Mouse (Mus musculus) hindbrain, postnatal 0 days (tissue): ENCODE measurements around the gene Pabpc1l. TPM values are rescaled to one million over a fixed set of nuclear protein-coding genes. Genes with fewer than 3 reads are reported as not detected.
"Not testable (repeated sequence)": the region's sequence is repeated elsewhere in the genome, so short reads cannot be mapped to it uniquely, and the experiment has no call there.

Source experiments
- ATAC-seq: fragments of 200-750 bp; cut with Nextera tagmentation; 2 replicates; pipeline ENCODE4 v1.8.0; 2017; ENCODE audit warnings: mild to moderate bottlenecking, moderate TSS enrichment, moderate library complexity
- DNase-seq: peaks from one replicate; pipeline ENCODE4 v3.0.0-alpha.2; 2015; ENCODE audit warnings: low spot score
- H3K27ac ChIP-seq: fragments of 300-500 bp; sonication (generic); 2 replicates; pipeline ENCODE4 v1.5.1; 2014; ENCODE audit warnings: mild to moderate bottlenecking
- H3K27me3 ChIP-seq: fragments of 300-500 bp; sonication (generic); 2 replicates; pipeline ENCODE4 v1.6.1; 2014; ENCODE audit warnings: low read length, mixed read lengths; ENCODE audit not compliant: insufficient read depth
- H3K36me3 ChIP-seq: fragments of 300-500 bp; sonication (generic); 2 replicates; pipeline ENCODE4 v1.6.1; 2014; ENCODE audit warnings: low read length, mixed read lengths; ENCODE audit not compliant: insufficient read depth
- H3K4me1 ChIP-seq: fragments of 300-500 bp; sonication (generic); 2 replicates; pipeline ENCODE4 v1.6.1; 2014; ENCODE audit warnings: antibody characterized with exemption, low read length, mixed read lengths; ENCODE audit not compliant: insufficient read depth
- H3K4me2 ChIP-seq: fragments of 300-500 bp; sonication (generic); 2 replicates; pipeline ENCODE4 v1.6.1; 2014; ENCODE audit warnings: low read depth, mild to moderate bottlenecking, low read length, moderate library complexity, mixed read lengths
- H3K4me3 ChIP-seq: fragments of 300-500 bp; sonication (generic); 2 replicates; pipeline ENCODE4 v1.5.1; 2014; ENCODE audit warnings: low read length
- H3K9ac ChIP-seq: fragments of 300-500 bp; sonication (generic); replicated peaks from 2 replicates; pipeline ENCODE4 v1.6.1; 2014; ENCODE audit warnings: mild to moderate bottlenecking, low read length, moderate library complexity, mixed read lengths
- H3K9me3 ChIP-seq: fragments of 300-500 bp; sonication (generic); 2 replicates; pipeline ENCODE4 v1.6.1; 2016; ENCODE audit warnings: low read length, mixed read lengths
- CTCF ChIP-seq: IDR thresholded peaks from 2 replicates; pipeline ENCODE4 v1.5.1; 2016; ENCODE audit warnings: antibody characterized with exemption, control low read depth, low read depth
- WGBS: fragments of 180-500 bp; shearing (Covaris S2); extraction: QIAGEN DNeasy Blood & Tissue Kit; methylation state at CpG from one replicate; pipeline ENCODE4 v1.1.7; 2014; 5-methylcytosine and 5-hydroxymethylcytosine counted together
- polyA plus RNA-seq: library from polyadenylated mRNA; unstranded; fragments of >200 nt; fragmentation: Nextera tagmentation; extraction: Ambion mirVana; gene quantifications from 2 replicates; pipeline ENCODE4 v1.2.1, GENCODE M21; 2015
- total RNA-seq: library from RNA; depleted of rRNA; stranded (reverse); fragments of >200 nt; gene quantifications from 2 replicates; pipeline ENCODE4 v1.2.3, GENCODE M21; 2014

Gene Pabpc1l
- total and polyA plus RNA-seq, 2 experiments from 2014 or later, result 1.3 to 2.2 TPM

- Histone ChIP-seq H3K9me3 (no peaks in the 10 kb centered on the region), H3K36me3 (peaks cover 54% of the 10 kb centered on the region), H3K4me3 (no peak overlapping the region), H3K4me2 (no peak overlapping the region), H3K27ac (no peak overlapping the region), H3K4me1 (no peaks in the 10 kb centered on the region), H3K9ac (no peak overlapping the region), H3K27me3 (no peaks in the 10 kb centered on the region)
- TF ChIP-seq CTCF, result no peak
- WGBS, result 83% methylated on average over 8 of the region's 8 CpGs
- DNase-seq (no peak), ATAC-seq (no peak)
These were observed 28.5 kb downstream of the Pabpc1l start for GRCm38 (mm10) chr2:164053767-164054166.

- TF ChIP-seq CTCF, result no peak
- Histone ChIP-seq H3K27ac (no peak overlapping the region), H3K27me3 (no peaks in the 10 kb centered on the region), H3K36me3 (peaks cover 63% of the 10 kb centered on the region), H3K9me3 (no peaks in the 10 kb centered on the region), H3K9ac (no peak overlapping the region), H3K4me2 (no peak overlapping the region), H3K4me3 (no peak overlapping the region), H3K4me1 (no peaks in the 10 kb centered on the region)
- no peak for DNase-seq
- WGBS, result 96% methylated on average over 8 of the region's 8 CpGs
- ATAC-seq, result no peak
These were observed 29.4 kb downstream of the Pabpc1l start for GRCm38 (mm10) chr2:164054671-164055070.

- no peak overlapping the region for H3K9ac ChIP-seq
- H3K27me3 ChIP-seq, result no peaks in the 10 kb centered on the region
- no peaks in the 10 kb centered on the region for H3K9me3 ChIP-seq
- peaks cover 71% of the 10 kb centered on the region for H3K36me3 ChIP-seq
- 88% methylated on average over 8 of the region's 8 CpGs for WGBS
- H3K4me2 ChIP-seq, result no peak overlapping the region
- DNase-seq, result no peak
- H3K27ac ChIP-seq, result no peak overlapping the region
- no peaks in the 10 kb centered on the region for H3K4me1 ChIP-seq
- TF ChIP-seq CTCF, result no peak
- H3K4me3 ChIP-seq, result no peak overlapping the region
- ATAC-seq, result no peak
These were observed 34.5 kb downstream of the Pabpc1l start for GRCm38 (mm10) chr2:164059634-164060235.

- Histone ChIP-seq H3K27ac (peak within 1 kb of the TSS; percentile 86), H3K9me3 (no peaks in the 10 kb centered on the region), H3K36me3 (0 out of 2 replicates have a peak, but pooled peaks cover 7% of the 10 kb centered on the region), H3K27me3 (no peaks in the 10 kb centered on the region), H3K9ac (peak within 1 kb of the TSS; percentile 86), H3K4me1 (peaks cover 11% of the 10 kb centered on the region), H3K4me3 (peak within 1 kb of the TSS; percentile 84), H3K4me2 (peak within 1 kb of the TSS; percentile 85)
- ATAC-seq (peak; percentile 48), DNase-seq (peak; percentile 64)
- TF ChIP-seq CTCF, result no peak
- 2% methylated on average over 45 of the region's 45 CpGs for WGBS
These were observed 45.0 kb downstream of the Pabpc1l start, which contains the start of gene Stk4 for GRCm38 (mm10) chr2:164070142-164070764. TSS of gene Stk4 (plus strand) at chr2:164070322.

- TF ChIP-seq CTCF, result no peak
- Histone ChIP-seq H3K27ac (peak within 1 kb of the TSS; percentile 86), H3K4me3 (peak within 1 kb of the TSS; percentile 84), H3K9ac (peak within 1 kb of the TSS; percentile 86), H3K9me3 (no peaks in the 10 kb centered on the region), H3K27me3 (no peaks in the 10 kb centered on the region), H3K4me1 (peaks cover 16% of the 10 kb centered on the region), H3K4me2 (peak within 1 kb of the TSS; percentile 85), H3K36me3 (0 out of 2 replicates have a peak, but pooled peaks cover 7% of the 10 kb centered on the region)
- under 1% methylated on average over 55 of the region's 55 CpGs for WGBS
- DNase-seq, result peak; percentile 95
- peak; percentile 96 for ATAC-seq
These were observed 45.7 kb downstream of the Pabpc1l start, which contains the start of gene Tomm34 for GRCm38 (mm10) chr2:164070765-164071436. TSS of gene Tomm34 (minus strand) at chr2:164071169.

- Histone ChIP-seq H3K27ac (peak overlapping the region; percentile 86; the same call in 1 of the 2 replicates), H3K4me2 (peak overlapping the region; percentile 85), H3K4me3 (peak overlapping the region; percentile 84), H3K4me1 (peaks cover 16% of the 10 kb centered on the region)
- H3K9ac ChIP-seq, H3K9me3 ChIP-seq, H3K36me3 ChIP-seq, H3K27me3 ChIP-seq, DNase-seq, ATAC-seq: not testable (repeated sequence)
- 74% methylated on average over 11 of the region's 11 CpGs for WGBS
These were observed 46.2 kb downstream of the Pabpc1l start for GRCm38 (mm10) chr2:164071437-164071820.

GRCm38 (mm10) chr2:164072109-164072508, 46.9 kb downstream of the Pabpc1l start:
- no peak for DNase-seq
- ATAC-seq, result no peak
- no peak overlapping the region for H3K27ac ChIP-seq
- no peaks in the 10 kb centered on the region for H3K9me3 ChIP-seq
- peaks cover 16% of the 10 kb centered on the region for H3K4me1 ChIP-seq
- H3K36me3 ChIP-seq, result no peaks in the 10 kb centered on the region
- TF ChIP-seq CTCF, result no peak
- no peaks in the 10 kb centered on the region for H3K27me3 ChIP-seq
- H3K4me2 ChIP-seq, result no peak overlapping the region
- 86% methylated on average over 2 of the region's 2 CpGs for WGBS
- no peak overlapping the region for H3K4me3 ChIP-seq
- no peak overlapping the region for H3K9ac ChIP-seq
